Comparison of ENCODE assay signal across 13 mouse cellular contexts in genomic region chr10:3940596-3940975, GRCm38 (mm10). TPM values are rescaled to one million over a fixed set of nuclear protein-coding genes. Genes with fewer than 3 reads are reported as not detected.
DNase-seq lines count a peak whose midpoint lies in the region; ATAC-seq and TF ChIP-seq lines count a peak whose summit lies in the region.
"Had no signal": no experiment of that assay in that cellular context is flagged by ENCODE, and none has a peak within 500 bp of the region (broad histone marks: within the 10 kb centered on the region; RNA-seq: fewer than 3 reads in every experiment).

No protein-coding gene starts in this region.

- DNase-seq in gastrocnemius, adult 2 months: no peak
- DNase-seq in gastrocnemius, adult 8-10 months (ENCODE audit: low spot score in 2 of 2): no peak
- no peak for DNase-seq in kidney, postnatal 14 days
- no peak for DNase-seq in stomach, postnatal 0 days (ENCODE audit: low spot score)
- DNase-seq in urinary bladder, adult 18-20 months (ENCODE audit: low spot score in 2 of 2): no peak
- DNase-seq in embryo, embryonic 10.5 days (ENCODE audit: low spot score): no peak
- DNase-seq: adrenal gland, adult 2 months; cerebellum, adult 9-10 months had no signal

- intact Hi-C loops in gastrocnemius, adult 2 months (cut with DNase I): loop anchor here (5.0 kb wide), 3 partner anchors 133 to 608 kb away; partner anchors contain the start of gene Plekhg1

- peak overlapping the region; percentile 52 for H3K27ac ChIP-seq in gastrocnemius, adult 2 months
- H3K27ac ChIP-seq in kidney, embryonic 15.5 days: peak overlapping the region; percentile 81; the same call in 1 of the 2 replicates
- peak overlapping the region; percentile 71 for H3K27ac ChIP-seq in stomach, embryonic 14.5 days (ENCODE audit: low read length)
- H3K27ac ChIP-seq in stomach, postnatal 0 days (replicated peaks): no peak overlapping the region; the same call in 1 of the 2 replicates
- H3K27ac ChIP-seq: hindbrain, embryonic 12.5 days; left cerebral cortex, adult 2 months; midbrain, embryonic 15.5 days had no signal

- no peak for TF ChIP-seq EP300 in stomach, postnatal 0 days (optimal IDR thresholded peaks at IDR 0.05)

- peaks cover 25% of the 10 kb centered on the region; the same call in 1 of the 2 replicates for H3K36me3 ChIP-seq in kidney, embryonic 15.5 days
- no peaks in the 10 kb centered on the region; the same call in 1 of the 2 replicates for H3K36me3 ChIP-seq in stomach, embryonic 14.5 days (ENCODE audit: control insufficient read depth, insufficient read depth, low read length)
- no peaks in the 10 kb centered on the region for H3K36me3 ChIP-seq in stomach, postnatal 0 days (ENCODE audit: control insufficient read depth, insufficient read depth, low read length)
- H3K36me3 ChIP-seq: midbrain, embryonic 15.5 days had no signal

- ATAC-seq in kidney, embryonic 15.5 days (replicated peaks; ENCODE audit: low FRiP score): 0 out of 2 replicates have a peak, but pooled peaks have one; percentile 9
- no peak for ATAC-seq in stomach, embryonic 14.5 days (ENCODE audit: insufficient number of reproducible peaks, insufficient read depth, low FRiP score, low read depth)
- no peak for ATAC-seq in stomach, postnatal 0 days (ENCODE audit: low FRiP score, low TSS enrichment)
- ATAC-seq: midbrain, embryonic 15.5 days had no signal

- no peak for TF ChIP-seq CTCF in gastrocnemius, adult 2 months (IDR thresholded peaks at IDR 0.05)
- TF ChIP-seq CTCF in stomach, postnatal 0 days (IDR thresholded peaks at IDR 0.05; ENCODE audit: low read depth): no peak

- WGBS in kidney, embryonic 15.5 days: 90% methylated on average over 6 of the region's 6 CpGs
- 82% methylated on average over 6 of the region's 6 CpGs for WGBS in stomach, embryonic 14.5 days
- WGBS in stomach, postnatal 0 days: 80% methylated on average over 6 of the region's 6 CpGs

- H3K9ac ChIP-seq in kidney, embryonic 15.5 days: no peak overlapping the region
- no peak overlapping the region for H3K9ac ChIP-seq in stomach, embryonic 14.5 days (replicated peaks; ENCODE audit: low read depth, low read length)
- no peak overlapping the region for H3K9ac ChIP-seq in stomach, postnatal 0 days (ENCODE audit: low read length)
- H3K9ac ChIP-seq: hindbrain, embryonic 12.5 days; midbrain, embryonic 15.5 days had no signal

- no peak overlapping the region for H3K4me3 ChIP-seq in gastrocnemius, adult 2 months
- H3K4me3 ChIP-seq in kidney, embryonic 15.5 days (replicated peaks): no peak overlapping the region
- H3K4me3 ChIP-seq in stomach, embryonic 14.5 days (ENCODE audit: low read depth, low read length): no peak overlapping the region
- no peak overlapping the region for H3K4me3 ChIP-seq in stomach, postnatal 0 days (ENCODE audit: low read depth, low read length)
- H3K4me3 ChIP-seq: hindbrain, embryonic 12.5 days; left cerebral cortex, adult 2 months; midbrain, embryonic 15.5 days had no signal

- peaks cover 18% of the 10 kb centered on the region for H3K4me1 ChIP-seq in kidney, embryonic 15.5 days
- 0 out of 2 replicates have a peak, but pooled peaks cover 5% of the 10 kb centered on the region for H3K4me1 ChIP-seq in stomach, embryonic 14.5 days (ENCODE audit: control insufficient read depth, insufficient read depth, low read length)
- no peaks in the 10 kb centered on the region for H3K4me1 ChIP-seq in stomach, postnatal 0 days (replicated peaks; ENCODE audit: control insufficient read depth, insufficient read depth)
- H3K4me1 ChIP-seq: midbrain, embryonic 15.5 days had no signal

- H3K9me3 ChIP-seq in kidney, embryonic 15.5 days (replicated peaks): no peaks in the 10 kb centered on the region
- H3K9me3 ChIP-seq in stomach, embryonic 14.5 days (ENCODE audit: control insufficient read depth, low read depth, low read length): no peaks in the 10 kb centered on the region
- no peaks in the 10 kb centered on the region for H3K9me3 ChIP-seq in stomach, postnatal 0 days (ENCODE audit: control insufficient read depth, low read length)
- H3K9me3 ChIP-seq: hindbrain, embryonic 12.5 days; midbrain, embryonic 15.5 days had no signal

- no peak overlapping the region for H3K4me2 ChIP-seq in kidney, embryonic 15.5 days
- no peak overlapping the region for H3K4me2 ChIP-seq in stomach, embryonic 14.5 days (replicated peaks; ENCODE audit: low read depth, low read length)
- no peak overlapping the region for H3K4me2 ChIP-seq in stomach, postnatal 0 days (replicated peaks; ENCODE audit: low read depth)
- H3K4me2 ChIP-seq: hindbrain, embryonic 12.5 days; midbrain, embryonic 15.5 days had no signal

- no peaks in the 10 kb centered on the region for H3K27me3 ChIP-seq in kidney, embryonic 15.5 days
- H3K27me3 ChIP-seq in stomach, embryonic 14.5 days (ENCODE audit: control insufficient read depth, insufficient read depth, low read length): no peaks in the 10 kb centered on the region
- no peaks in the 10 kb centered on the region for H3K27me3 ChIP-seq in stomach, postnatal 0 days (ENCODE audit: control insufficient read depth, insufficient read depth, low read length)
- H3K27me3 ChIP-seq: hindbrain, embryonic 12.5 days; midbrain, embryonic 15.5 days had no signal

RNA-seq across cellular contexts. Expression of gene Mthfd1l, which starts 32.3 kb away (rescaled TPM):
- under 1 TPM; 0.42 to 0.48 TPM for total RNA-seq in gastrocnemius, adult 2 months (2021)
- 1 to 10 TPM in 1 of 4 experiments, under 1 TPM in 3; 0.56 to 1.1 (median 0.65) TPM for total RNA-seq in gastrocnemius, adult 8-10 months (2022)
- 17.1 and 18.4 TPM in 2 replicates for polyA plus RNA-seq in kidney, embryonic 15.5 days (2015; fragmentation: Nextera tagmentation; extraction: Ambion mirVana)
- 14.6 and 16.3 TPM in 2 replicates for polyA plus RNA-seq in stomach, embryonic 14.5 days (2014; fragmentation: Nextera tagmentation; extraction: Ambion mirVana)
- 5.4 and 5.5 TPM in 2 replicates for polyA plus RNA-seq in stomach, postnatal 0 days (2015; fragmentation: Nextera tagmentation; extraction: Ambion mirVana)
